In genomic region chr19:34636933-34637557, GRCm38 (mm10) we compare ENCODE assay signal across 8 mouse cellular contexts. TPM values are rescaled to one million over a fixed set of nuclear protein-coding genes. Genes with fewer than 3 reads are reported as not detected.
A peak's percentile ranks its signal among the peaks of the same experiment; 100 is the strongest.
DNase-seq lines count a peak whose midpoint lies in the region; ATAC-seq and TF ChIP-seq lines count a peak whose summit lies in the region.

No protein-coding gene starts in this region.

- WGBS in heart, adult 2 months: 9% methylated on average over 3 of the region's 3 CpGs
- WGBS in limb, embryonic 11.5 days: 9% methylated on average over 3 of the region's 3 CpGs
- 12% methylated on average over 3 of the region's 3 CpGs for WGBS in midbrain, embryonic 14.5 days
- WGBS in spleen, adult 2 months: 23% methylated on average over 3 of the region's 3 CpGs

- H3K27ac ChIP-seq in heart, adult 2 months: no peak overlapping the region
- no peak overlapping the region for H3K27ac ChIP-seq in limb, embryonic 11.5 days (replicated peaks; ENCODE audit: low read depth, low read length)
- no peak overlapping the region for H3K27ac ChIP-seq in midbrain, embryonic 14.5 days (replicated peaks; ENCODE audit: low read depth, low read length)
- no peak overlapping the region for H3K27ac ChIP-seq in spleen, adult 2 months (ENCODE audit: insufficient read depth, low read length)

- TF ChIP-seq EP300 in heart, adult 2 months (IDR thresholded peaks at IDR 0.05; ENCODE audit: insufficient read depth, low read depth, low read length): peak; percentile 69; the same call in 1 of the 2 replicates

- no peak for TF ChIP-seq POLR2A in heart, adult 2 months (IDR thresholded peaks at IDR 0.05; ENCODE audit: insufficient read depth, low read depth, low read length)
- TF ChIP-seq POLR2A in spleen, adult 2 months (IDR thresholded peaks at IDR 0.05; ENCODE audit: low read depth, low read length): no peak

- ATAC-seq in Patski: peak; percentile 75
- no peak for ATAC-seq in limb, embryonic 11.5 days (ENCODE audit: insufficient number of reproducible peaks, low FRiP score, low TSS enrichment, low read depth)
- ATAC-seq in midbrain, embryonic 14.5 days (ENCODE audit: low FRiP score, low TSS enrichment): peak; percentile 72

- CTCF ChIA-PET in Patski (lab: Charles Lee): interaction anchor here (0.9 to 4.4 kb wide), 19 partner anchors 8 to 394 kb away, joined by 3 to 32 read pairs (median 6); partner anchors contain the start of genes Ifit2 and Lipa

- H3K9me3 ChIP-seq in limb, embryonic 11.5 days (ENCODE audit: control insufficient read depth, low read length): no peaks in the 10 kb centered on the region
- H3K9me3 ChIP-seq in midbrain, embryonic 14.5 days (ENCODE audit: control insufficient read depth, low read length): no peaks in the 10 kb centered on the region

- no peaks in the 10 kb centered on the region; the same call in 1 of the 2 replicates for H3K36me3 ChIP-seq in heart, adult 2 months (ENCODE audit: control insufficient read depth, insufficient read depth, low read length)
- no peaks in the 10 kb centered on the region for H3K36me3 ChIP-seq in limb, embryonic 11.5 days (ENCODE audit: control insufficient read depth, insufficient read depth, low read length)
- no peaks in the 10 kb centered on the region for H3K36me3 ChIP-seq in midbrain, embryonic 14.5 days (ENCODE audit: control insufficient read depth, insufficient read depth, low read length)
- no peaks in the 10 kb centered on the region for H3K36me3 ChIP-seq in spleen, adult 2 months (ENCODE audit: control insufficient read depth, insufficient read depth, low read length)

- POLR2A ChIA-PET in Patski (lab: Charles Lee): interaction anchor here (2.0 kb wide), 1 partner anchor 86 kb away, joined by 7 read pairs; the partner anchor contains the start of gene Ifit2

- DNase-seq in 3134 (ENCODE audit: extremely low read depth, insufficient read length, low spot score) (peak; percentile 9), Patski (ENCODE audit: low read depth, low spot score) (no peak)
- peak; percentile 57 for DNase-seq in embryo, embryonic 9.5 days (ENCODE audit: extremely low spot score)
- DNase-seq in heart, adult 2 months: peak; percentile 57 to 60
- DNase-seq in kidney, adult 9 months: peak; percentile 79
- peak; percentile 63 for DNase-seq in limb, embryonic 11.5 days (ENCODE audit: low spot score)
- peak; percentile 76 for DNase-seq in midbrain, embryonic 14.5 days
- peak; percentile 25 to 50 for DNase-seq in spleen, adult 2 months (ENCODE audit: low read depth in 1 of 2, low spot score in 2 of 2)

- H3K4me1 ChIP-seq in heart, adult 2 months (ENCODE audit: control insufficient read depth, insufficient read depth, low read length): peaks cover 5% of the 10 kb centered on the region
- no peaks in the 10 kb centered on the region for H3K4me1 ChIP-seq in limb, embryonic 11.5 days (ENCODE audit: control insufficient read depth, insufficient read depth, low read length)
- H3K4me1 ChIP-seq in midbrain, embryonic 14.5 days (ENCODE audit: control insufficient read depth, insufficient read depth, low read length): no peaks in the 10 kb centered on the region
- H3K4me1 ChIP-seq in spleen, adult 2 months (ENCODE audit: control insufficient read depth, insufficient read depth, insufficient read length): peaks cover 6% of the 10 kb centered on the region; the same call in 1 of the 2 replicates

- in situ Hi-C loops in Patski (cut with MboI; ENCODE audit: low pct_unique_long_range_greater_than_20kb): no loop called here

- H3K79me2 ChIP-seq in heart, adult 2 months (replicated peaks; ENCODE audit: control insufficient read depth, insufficient read depth, low read length): peaks cover 1% of the 10 kb centered on the region; the same call in 1 of the 2 replicates

- intact Hi-C loops in heart, adult 2 months (cut with DNase I): loop anchor here (1.0 to 5.0 kb wide), 6 partner anchors 30 to 395 kb away; partner anchors contain the start of gene Ifit3b

- H3K27me3 ChIP-seq in Patski: peaks cover 3% of the 10 kb centered on the region
- H3K27me3 ChIP-seq in heart, adult 2 months (ENCODE audit: control insufficient read depth, insufficient read depth, low read length): no peaks in the 10 kb centered on the region
- H3K27me3 ChIP-seq in limb, embryonic 11.5 days (ENCODE audit: control insufficient read depth, insufficient read depth, low read length): no peaks in the 10 kb centered on the region
- no peaks in the 10 kb centered on the region for H3K27me3 ChIP-seq in midbrain, embryonic 14.5 days (ENCODE audit: control insufficient read depth, insufficient read depth, low read length)
- H3K27me3 ChIP-seq in spleen, adult 2 months (ENCODE audit: control insufficient read depth, insufficient read depth, low read length): no peaks in the 10 kb centered on the region

- peak; percentile 90 for TF ChIP-seq CTCF in Patski (IDR thresholded peaks at IDR 0.05)
- peak; percentile 95 for TF ChIP-seq CTCF in heart, adult 2 months (IDR thresholded peaks at IDR 0.05)
- peak; percentile 71; the same call in 1 of the 2 replicates for TF ChIP-seq CTCF in spleen, adult 2 months (IDR thresholded peaks at IDR 0.05; ENCODE audit: extremely low read depth, insufficient read depth, insufficient read length, insufficient replicate concordance)

- H3K4me2 ChIP-seq in limb, embryonic 11.5 days (ENCODE audit: low read depth, severe bottlenecking): no peak overlapping the region
- H3K4me2 ChIP-seq in midbrain, embryonic 14.5 days (ENCODE audit: low read length): no peak overlapping the region

- H3K4me3 ChIP-seq in heart, adult 2 months: no peak overlapping the region
- no peak overlapping the region for H3K4me3 ChIP-seq in limb, embryonic 11.5 days (ENCODE audit: low read depth, low read length)
- no peak overlapping the region for H3K4me3 ChIP-seq in midbrain, embryonic 14.5 days (replicated peaks; ENCODE audit: low read depth, low read length)
- H3K4me3 ChIP-seq in spleen, adult 2 months (ENCODE audit: extremely low read depth, insufficient read depth, insufficient read length): no peak overlapping the region

- H3K9ac ChIP-seq in heart, adult 2 months (ENCODE audit: low read depth, low read length): no peak overlapping the region
- H3K9ac ChIP-seq in limb, embryonic 11.5 days (ENCODE audit: low read length): no peak overlapping the region
- no peak overlapping the region for H3K9ac ChIP-seq in midbrain, embryonic 14.5 days (replicated peaks; ENCODE audit: low read length)

RNA-seq across cellular contexts. Expression of gene Ifit1bl2, which starts 3.5 kb away (rescaled TPM):
- 0.24 TPM for polyA plus RNA-seq in Patski (2021)
- total RNA-seq in heart, adult 2 months (2021): 1 to 10 TPM; 1.6 to 2.0 TPM
- 1.0 and 1.9 TPM in 2 replicates for polyA plus RNA-seq in heart, adult 2 months (2012; rRNA removed)
- polyA plus RNA-seq in limb, embryonic 11.5 days (2014; fragmentation: Nextera tagmentation; extraction: Ambion mirVana): 0.07 TPM in 1 of 2 replicates, not detected in the other
- polyA plus RNA-seq in midbrain, embryonic 14.5 days (2014; fragmentation: Nextera tagmentation; extraction: Ambion mirVana): 0.30 and 0.55 TPM in 2 replicates
- 0.05 and 0.11 TPM in 2 replicates for polyA plus RNA-seq in spleen, adult 2 months (2012; rRNA removed)

RNA-seq across cellular contexts. Expression of gene Ifit1, which starts 3.6 kb away (rescaled TPM):
- polyA plus RNA-seq in Patski (2021): 2.3 TPM
- 1 to 10 TPM; 1.3 to 1.5 TPM for total RNA-seq in heart, adult 2 months (2021)
- 2.4 and 4.9 TPM in 2 replicates for polyA plus RNA-seq in heart, adult 2 months (2012; rRNA removed)
- polyA plus RNA-seq in limb, embryonic 11.5 days (2014; fragmentation: Nextera tagmentation; extraction: Ambion mirVana): 0.14 and 0.35 TPM in 2 replicates
- 0.16 and 3.5 TPM in 2 replicates for polyA plus RNA-seq in midbrain, embryonic 14.5 days (2014; fragmentation: Nextera tagmentation; extraction: Ambion mirVana)
- 2.0 and 2.4 TPM in 2 replicates for polyA plus RNA-seq in spleen, adult 2 months (2012; rRNA removed)

RNA-seq across cellular contexts. Expression of gene Ifit3b, which starts 29.3 kb away (rescaled TPM):
- 9.5 TPM for polyA plus RNA-seq in Patski (2021)
- 1 to 10 TPM; 1.2 to 1.4 TPM for total RNA-seq in heart, adult 2 months (2021)
- 0.90 and 2.4 TPM in 2 replicates for polyA plus RNA-seq in heart, adult 2 months (2012; rRNA removed)
- 0.11 TPM in 1 of 2 replicates, not detected in the other for polyA plus RNA-seq in limb, embryonic 11.5 days (2014; fragmentation: Nextera tagmentation; extraction: Ambion mirVana)
- polyA plus RNA-seq in midbrain, embryonic 14.5 days (2014; fragmentation: Nextera tagmentation; extraction: Ambion mirVana): 1.2 TPM in 1 of 2 replicates, not detected in the other
- 0.68 and 0.70 TPM in 2 replicates for polyA plus RNA-seq in spleen, adult 2 months (2012; rRNA removed)

RNA-seq across cellular contexts. Expression of gene Ifit1bl1, which starts 35.3 kb away (rescaled TPM):
- polyA plus RNA-seq in Patski (2021): 0.41 TPM
- 1 to 10 TPM; 1.5 to 1.8 TPM for total RNA-seq in heart, adult 2 months (2021)
- polyA plus RNA-seq in heart, adult 2 months (2012; rRNA removed): 1.3 and 2.8 TPM in 2 replicates
- 0.13 and 0.14 TPM in 2 replicates for polyA plus RNA-seq in limb, embryonic 11.5 days (2014; fragmentation: Nextera tagmentation; extraction: Ambion mirVana)
- polyA plus RNA-seq in midbrain, embryonic 14.5 days (2014; fragmentation: Nextera tagmentation; extraction: Ambion mirVana): 0.98 and 1.3 TPM in 2 replicates
- 1.9 and 2.2 TPM in 2 replicates for polyA plus RNA-seq in spleen, adult 2 months (2012; rRNA removed)

RNA-seq across cellular contexts. Expression of gene Ifit3, which starts 53.7 kb away (rescaled TPM):
- 29.7 TPM for polyA plus RNA-seq in Patski (2021)
- 1 to 10 TPM; 3.7 to 4.4 TPM for total RNA-seq in heart, adult 2 months (2021)
- 2.9 and 7.6 TPM in 2 replicates for polyA plus RNA-seq in heart, adult 2 months (2012; rRNA removed)
- 0.40 and 1.3 TPM in 2 replicates for polyA plus RNA-seq in limb, embryonic 11.5 days (2014; fragmentation: Nextera tagmentation; extraction: Ambion mirVana)
- polyA plus RNA-seq in midbrain, embryonic 14.5 days (2014; fragmentation: Nextera tagmentation; extraction: Ambion mirVana): 0.15 and 8.8 TPM in 2 replicates
- 2.8 and 3.3 TPM in 2 replicates for polyA plus RNA-seq in spleen, adult 2 months (2012; rRNA removed)
